Mouse (Mus musculus) heart, postnatal 0 days (tissue): ENCODE measurements around the gene Arhgef6. TPM values are rescaled to one million over a fixed set of nuclear protein-coding genes. Genes with fewer than 3 reads are reported as not detected.

ENCODE experiments used
- ATAC-seq: fragments of 200-750 bp; cut with Nextera tagmentation; 2 replicates; pipeline ENCODE4 v1.8.0; 2017; ENCODE audit warnings: low read depth, moderate number of reproducible peaks, moderate library complexity; ENCODE audit not compliant: insufficient read depth
- DNase-seq: peaks from one replicate; pipeline ENCODE4 v3.0.0-alpha.2; 2016; ENCODE audit warnings: low spot score
- H3K27ac ChIP-seq: fragments of 300-500 bp; sonication (generic); 2 replicates; pipeline ENCODE4 v1.5.1; 2014; ENCODE audit warnings: low read depth, mild to moderate bottlenecking
- H3K27me3 ChIP-seq: fragments of 300-500 bp; sonication (generic); 2 replicates; pipeline ENCODE4 v1.6.1; 2014; ENCODE audit warnings: low read length, mixed read lengths; ENCODE audit not compliant: control insufficient read depth, insufficient read depth
- H3K36me3 ChIP-seq: fragments of 300-500 bp; sonication (generic); replicated peaks from 2 replicates; pipeline ENCODE4 v1.6.1; 2014; ENCODE audit warnings: low read length, mixed read lengths; ENCODE audit not compliant: control insufficient read depth, insufficient read depth
- H3K4me1 ChIP-seq: fragments of 300-500 bp; sonication (generic); 2 replicates; pipeline ENCODE4 v1.6.1; 2014; ENCODE audit warnings: antibody characterized with exemption; ENCODE audit not compliant: control insufficient read depth, insufficient read depth
- H3K4me2 ChIP-seq: fragments of 300-500 bp; sonication (generic); 2 replicates; pipeline ENCODE4 v1.6.1; 2014; ENCODE audit warnings: low read depth, mild to moderate bottlenecking, low read length, moderate library complexity
- H3K4me3 ChIP-seq: fragments of 300-500 bp; sonication (generic); 2 replicates; pipeline ENCODE4 v1.5.1; 2014; ENCODE audit warnings: low read depth, low read length
- H3K9ac ChIP-seq: fragments of 300-500 bp; sonication (generic); replicated peaks from 2 replicates; pipeline ENCODE4 v1.6.1; 2014; ENCODE audit warnings: low read depth, low read length, mixed read lengths
- H3K9me3 ChIP-seq: fragments of 300-500 bp; sonication (generic); replicated peaks from 2 replicates; pipeline ENCODE4 v1.6.1; 2016; ENCODE audit warnings: low read length; ENCODE audit not compliant: control insufficient read depth
- CTCF ChIP-seq: IDR thresholded peaks from 2 replicates; pipeline ENCODE4 v1.5.1; 2016; ENCODE audit warnings: antibody characterized with exemption, control low read depth, low read depth
- EP300 ChIP-seq: IDR thresholded peaks from 2 replicates; pipeline ENCODE4 v1.6.1; 2016; ENCODE audit warnings: antibody characterized with exemption, low read depth
- WGBS: fragments of 180-500 bp; shearing (Covaris S2); extraction: QIAGEN DNeasy Blood & Tissue Kit; methylation state at CpG from one replicate; pipeline ENCODE4 v1.1.7; 2014; 5-methylcytosine and 5-hydroxymethylcytosine counted together
- polyA plus RNA-seq: library from polyadenylated mRNA; unstranded; fragments of >200 nt; fragmentation: Nextera tagmentation; extraction: Ambion mirVana; gene quantifications from 2 replicates; pipeline ENCODE4 v1.2.1, GENCODE M21; 2015
- total RNA-seq: library from RNA; depleted of rRNA; stranded (reverse); fragments of >200 nt; gene quantifications from 2 replicates; pipeline ENCODE4 v1.2.3, GENCODE M21; 2014; ENCODE audit warnings: low replicate concordance; rRNA removed

Arhgef6 gene
- total and polyA plus RNA-seq, 2 experiments from 2014 or later: 33.6 to 69.1 TPM

- Histone ChIP-seq H3K9me3 (no peaks in the 10 kb centered on the region), H3K9ac (no peak overlapping the region), H3K4me2 (no peak overlapping the region), H3K27me3 (no peaks in the 10 kb centered on the region), H3K4me1 (no peaks in the 10 kb centered on the region), H3K27ac (no peak overlapping the region), H3K4me3 (no peak overlapping the region), H3K36me3 (no peaks in the 10 kb centered on the region)
- TF ChIP-seq EP300 (no peak), CTCF (no peak)
- WGBS: 50% methylated on average over 2 of the region's 2 CpGs
- no peak for DNase-seq
- ATAC-seq: no peak
Measured at GRCm38 (mm10) chrX:57198036-57198435, 140.5 kb downstream of the Arhgef6 start.

GRCm38 (mm10) chrX:57196319-57196718, 142.2 kb downstream of the Arhgef6 start:
- no peaks in the 10 kb centered on the region for H3K9me3 ChIP-seq
- ATAC-seq: no peak
- no peaks in the 10 kb centered on the region for H3K27me3 ChIP-seq
- no peaks in the 10 kb centered on the region for H3K36me3 ChIP-seq
- no peak overlapping the region for H3K27ac ChIP-seq
- 72% methylated on average over 9 of the region's 9 CpGs for WGBS
- TF ChIP-seq EP300 (no peak), CTCF (no peak)
- no peak overlapping the region for H3K9ac ChIP-seq
- no peak overlapping the region for H3K4me3 ChIP-seq
- DNase-seq: no peak
- H3K4me2 ChIP-seq: no peak overlapping the region
- no peaks in the 10 kb centered on the region for H3K4me1 ChIP-seq

GRCm38 (mm10) chrX:57189335-57189734, 149.2 kb downstream of the Arhgef6 start:
- TF ChIP-seq EP300 (no peak), CTCF (no peak)
- Histone ChIP-seq H3K36me3 (no peaks in the 10 kb centered on the region), H3K27ac (no peak overlapping the region), H3K27me3 (no peaks in the 10 kb centered on the region), H3K4me1 (no peaks in the 10 kb centered on the region), H3K4me3 (no peak overlapping the region), H3K9ac (no peak overlapping the region), H3K4me2 (no peak overlapping the region), H3K9me3 (no peaks in the 10 kb centered on the region)
- ATAC-seq (no peak), DNase-seq (no peak)
- WGBS: 61% methylated on average over 5 of the region's 5 CpGs

- DNase-seq (no peak), ATAC-seq (no peak)
- TF ChIP-seq EP300 (no peak), CTCF (no peak)
- no peak overlapping the region for H3K9ac ChIP-seq
- no peak overlapping the region for H3K4me2 ChIP-seq
- no peaks in the 10 kb centered on the region for H3K27me3 ChIP-seq
- H3K9me3 ChIP-seq: no peaks in the 10 kb centered on the region
- H3K4me3 ChIP-seq: no peak overlapping the region
- H3K4me1 ChIP-seq: no peaks in the 10 kb centered on the region
- WGBS: 67% methylated on average over 8 of the region's 8 CpGs
- H3K27ac ChIP-seq: no peak overlapping the region
- H3K36me3 ChIP-seq: no peaks in the 10 kb centered on the region
Measured at GRCm38 (mm10) chrX:57187301-57187700, 151.2 kb downstream of the Arhgef6 start.

GRCm38 (mm10) chrX:57183359-57183758, 155.2 kb downstream of the Arhgef6 start:
- Histone ChIP-seq H3K4me1 (no peaks in the 10 kb centered on the region), H3K27ac (no peak overlapping the region), H3K36me3 (no peaks in the 10 kb centered on the region), H3K4me3 (no peak overlapping the region), H3K4me2 (no peak overlapping the region), H3K9me3 (no peaks in the 10 kb centered on the region), H3K27me3 (no peaks in the 10 kb centered on the region), H3K9ac (no peak overlapping the region)
- DNase-seq (no peak), ATAC-seq (no peak)
- no peak for TF ChIP-seq EP300
- no peak for TF ChIP-seq CTCF
- WGBS: 90% methylated on average over 3 of the region's 3 CpGs

GRCm38 (mm10) chrX:57182470-57182869, 156.1 kb downstream of the Arhgef6 start:
- Histone ChIP-seq H3K4me1 (no peaks in the 10 kb centered on the region), H3K9me3 (no peaks in the 10 kb centered on the region), H3K36me3 (no peaks in the 10 kb centered on the region), H3K4me3 (no peak overlapping the region), H3K9ac (no peak overlapping the region), H3K27me3 (no peaks in the 10 kb centered on the region), H3K4me2 (no peak overlapping the region), H3K27ac (no peak overlapping the region)
- TF ChIP-seq CTCF (no peak), EP300 (no peak)
- 72% methylated on average over 2 of the region's 2 CpGs for WGBS
- ATAC-seq: no peak
- no peak for DNase-seq

Other genes starting within 250 kb of the Arhgef6 start
- not detected in 2 replicates for gene Cd40lg, start 126.6 kb downstream of the Arhgef6 start, total RNA-seq
- gene Cd40lg, start 126.6 kb downstream of the Arhgef6 start, polyA plus RNA-seq: not detected in 2 replicates
- gene Rbmx, start 54.3 kb upstream of the Arhgef6 start, total RNA-seq: 54.7 and 80.2 TPM in 2 replicates
- 55.1 and 67.5 TPM in 2 replicates for gene Rbmx, start 54.3 kb upstream of the Arhgef6 start, polyA plus RNA-seq
- gene Gm364, start 70.4 kb upstream of the Arhgef6 start, total RNA-seq: not detected in 2 replicates
- not detected in 2 replicates for gene Gm364, start 70.4 kb upstream of the Arhgef6 start, polyA plus RNA-seq
- not detected in 2 replicates for gene Gpr101, start 165.0 kb upstream of the Arhgef6 start, total RNA-seq
- not detected in 2 replicates for gene Gpr101, start 165.0 kb upstream of the Arhgef6 start, polyA plus RNA-seq